Mouse (Mus musculus) neural tube, embryonic 12.5 days (tissue): ENCODE measurements around the gene Pdgfra. TPM values are rescaled to one million over a fixed set of nuclear protein-coding genes. Genes with fewer than 3 reads are reported as not detected.

Source experiments
- ATAC-seq: fragments of 200-750 bp; cut with Nextera tagmentation; 2 replicates; pipeline ENCODE4 v1.8.0; 2017; ENCODE audit warnings: low read depth, mild to moderate bottlenecking, moderate TSS enrichment, moderate library complexity; ENCODE audit not compliant: low FRiP score
- H3K27ac ChIP-seq: fragments of 300-500 bp; sonication (generic); 2 replicates; pipeline ENCODE4 v1.5.1; 2016
- H3K27me3 ChIP-seq: fragments of 300-500 bp; sonication (generic); replicated peaks from 2 replicates; pipeline ENCODE4 v1.6.1; 2016; ENCODE audit warnings: mild to moderate bottlenecking
- H3K36me3 ChIP-seq: fragments of 300-500 bp; sonication (generic); 2 replicates; pipeline ENCODE4 v1.6.1; 2016; ENCODE audit warnings: mild to moderate bottlenecking
- H3K4me1 ChIP-seq: fragments of 300-500 bp; sonication (generic); 2 replicates; pipeline ENCODE4 v1.6.1; 2016
- H3K4me2 ChIP-seq: fragments of 300-500 bp; sonication (generic); replicated peaks from 2 replicates; pipeline ENCODE4 v1.6.1; 2016; ENCODE audit warnings: mild to moderate bottlenecking
- H3K4me3 ChIP-seq: fragments of 300-500 bp; sonication (generic); 2 replicates; pipeline ENCODE4 v1.5.1; 2016
- H3K9ac ChIP-seq: fragments of 300-500 bp; sonication (generic); 2 replicates; pipeline ENCODE4 v1.6.1; 2016; ENCODE audit warnings: mild to moderate bottlenecking
- H3K9me3 ChIP-seq: fragments of 300-500 bp; sonication (generic); 2 replicates; pipeline ENCODE4 v1.6.1; 2016; ENCODE audit warnings: mild to moderate bottlenecking
- WGBS: fragments of 180-500 bp; shearing (Covaris S2); methylation state at CpG from one replicate; pipeline ENCODE4 v1.1.7; 2016; 5-methylcytosine and 5-hydroxymethylcytosine counted together
- microRNA-seq: library from miRNA; unstranded; fragments of <30 nt; microRNA quantifications from one replicate; pipeline ENCODE4, GENCODE M21; 2017
- polyA plus RNA-seq: library from polyadenylated mRNA; unstranded; fragments of >200 nt; fragmentation: Nextera tagmentation; extraction: Ambion mirVana; gene quantifications from 2 replicates; pipeline ENCODE4 v1.2.1, GENCODE M21; 2016

The Pdgfra gene
- polyA plus RNA-seq, 1 experiment from 2014 or later: 23.9 TPM

- no peak overlapping the region for H3K27ac ChIP-seq
Observed at GRCm38 (mm10) chr5:75222491-75223265, 70.6 kb downstream of the Pdgfra start.

GRCm38 (mm10) chr5:75238363-75238762 is 86.3 kb downstream of the Pdgfra start:
- Histone ChIP-seq H3K9ac (no peak overlapping the region), H3K36me3 (no peaks in the 10 kb centered on the region), H3K4me1 (no peaks in the 10 kb centered on the region), H3K27ac (no peak overlapping the region), H3K27me3 (no peaks in the 10 kb centered on the region), H3K9me3 (no peaks in the 10 kb centered on the region), H3K4me2 (no peak overlapping the region), H3K4me3 (no peak overlapping the region)
- peak; percentile 58; the same call in 1 of the 2 replicates for ATAC-seq
- WGBS: 43% methylated on average over 2 of the region's 2 CpGs

More at GRCm38 (mm10) chr5:75222491-75223265, 70.6 kb downstream of the Pdgfra start:
- H3K36me3 ChIP-seq: no peaks in the 10 kb centered on the region
- 36% methylated on average over 10 of the region's 10 CpGs for WGBS
- peaks cover 14% of the 10 kb centered on the region; the same call in 1 of the 2 replicates for H3K4me1 ChIP-seq
- H3K4me2 ChIP-seq: 0 out of 2 replicates have a peak overlapping the region, but pooled peaks have one; percentile 7
- no peak overlapping the region for H3K4me3 ChIP-seq
- H3K9me3 ChIP-seq: no peaks in the 10 kb centered on the region
- no peaks in the 10 kb centered on the region; the same call in 1 of the 2 replicates for H3K27me3 ChIP-seq
- no peak overlapping the region for H3K9ac ChIP-seq
- peak; percentile 94 for ATAC-seq

- no peaks in the 10 kb centered on the region for H3K36me3 ChIP-seq
- no peaks in the 10 kb centered on the region for H3K9me3 ChIP-seq
- ATAC-seq: no peak
- no peak overlapping the region for H3K4me3 ChIP-seq
- no peak overlapping the region for H3K27ac ChIP-seq
- 76% methylated on average over 15 of the region's 15 CpGs for WGBS
- H3K4me1 ChIP-seq: no peaks in the 10 kb centered on the region
- H3K4me2 ChIP-seq: no peak overlapping the region
- no peaks in the 10 kb centered on the region for H3K27me3 ChIP-seq
- no peak overlapping the region for H3K9ac ChIP-seq
Observed at GRCm38 (mm10) chr5:75238928-75239777, 87.1 kb downstream of the Pdgfra start.

- Histone ChIP-seq H3K4me3 (no peak overlapping the region), H3K9me3 (no peaks in the 10 kb centered on the region), H3K27ac (no peak overlapping the region), H3K9ac (no peak overlapping the region), H3K4me2 (peak overlapping the region; percentile 26), H3K36me3 (no peaks in the 10 kb centered on the region), H3K27me3 (no peaks in the 10 kb centered on the region), H3K4me1 (no peaks in the 10 kb centered on the region; the same call in 1 of the 2 replicates)
- ATAC-seq: no peak
- WGBS: 63% methylated on average over 25 of the region's 25 CpGs
Observed at GRCm38 (mm10) chr5:75247070-75247740, 95.1 kb downstream of the Pdgfra start.

Small RNA genes within 50 kb of the gene (microRNA-seq; reads per million reads assigned to microRNA genes)
- gene Mir7025: not detected

Other genes with a start within 250 kb of the Pdgfra start
- gene Chic2, start 107.5 kb upstream of the Pdgfra start, polyA plus RNA-seq: 53.6 and 57.4 TPM in 2 replicates
- gene Gsx2, start 76.7 kb upstream of the Pdgfra start, polyA plus RNA-seq: 9.4 and 12.2 TPM in 2 replicates